Mouse (Mus musculus): ENCODE measurements around the gene Atp4a. TPM values are rescaled to one million over a fixed set of nuclear protein-coding genes. Genes with fewer than 3 reads are reported as not detected.

The Atp4a gene
- total RNA-seq, 4 experiments from 2014 or later, result 0.09 to 0.28 (median 0.16) TPM; not detected in 1

Other genes starting within 250 kb of the Atp4a start
- not detected for gene Prodh2, start 218.6 kb upstream of the Atp4a start, total RNA-seq (2022)
- under 1 TPM; 0.32 to 0.60 (median 0.36) TPM for gene Arhgap33, start 177.1 kb upstream of the Atp4a start, total RNA-seq (2022)
- gene Hspb6, start 160.0 kb upstream of the Atp4a start, total RNA-seq (2022), result 1,000 to 10,000 TPM in 1 of 4 experiments, 100 to 1,000 TPM in 3; 852 to 1,087 (median 985) TPM
- gene Proser3, start 159.9 kb upstream of the Atp4a start, total RNA-seq (2022), result 1 to 10 TPM; 3.1 to 4.5 (median 3.9) TPM
- 10 to 100 TPM; 13.5 to 21.0 (median 14.6) TPM for gene Lin37, start 152.4 kb upstream of the Atp4a start, total RNA-seq (2022)
- gene U2af1l4, start 148.9 kb upstream of the Atp4a start, total RNA-seq (2022), result 10 to 100 TPM; 62.1 to 70.3 (median 67.2) TPM
- gene Gm49396, start 148.9 kb upstream of the Atp4a start, total RNA-seq (2022), result 1 to 10 TPM in 2 of 4 experiments, under 1 TPM in 2; 0.80 to 1.6 (median 1.2) TPM
- 10 to 100 TPM; 82.2 to 90.7 (median 88.5) TPM for gene Psenen, start 148.6 kb upstream of the Atp4a start, total RNA-seq (2022)
- 1 to 10 TPM in 3 of 4 experiments, not detected in 1; 1.1 to 1.4 (median 1.1) TPM for gene Igflr1, start 146.8 kb upstream of the Atp4a start, total RNA-seq (2022)
- gene Kmt2b, start 123.5 kb upstream of the Atp4a start, total RNA-seq (2022), result 10 to 100 TPM; 14.2 to 19.6 (median 16.2) TPM
- gene Zbtb32, start 113.3 kb upstream of the Atp4a start, total RNA-seq (2022), result not detected
- under 1 TPM in 1 of 4 experiments, not detected in 3; 0.19 TPM for gene Upk1a, start 99.4 kb upstream of the Atp4a start, total RNA-seq (2022)
- 1,000 to 10,000 TPM; 4,392 to 5,023 (median 4,762) TPM for gene Cox6b1, start 86.1 kb upstream of the Atp4a start, total RNA-seq (2022)
- not detected for gene Etv2, start 76.4 kb upstream of the Atp4a start, total RNA-seq (2022)
- gene Rbm42, start 61.9 kb upstream of the Atp4a start, total RNA-seq (2022), result 10 to 100 TPM; 43.9 to 49.9 (median 44.7) TPM
- gene Haus5, start 47.2 kb upstream of the Atp4a start, total RNA-seq (2022), result 1 to 10 TPM; 3.0 to 7.4 (median 6.0) TPM
- under 1 TPM in 1 of 4 experiments, not detected in 3; 0.40 TPM for gene Pmis2, start 40.6 kb upstream of the Atp4a start, total RNA-seq (2022)
- under 1 TPM in 1 of 4 experiments, not detected in 3; 0.82 TPM for gene 2200002J24Rik, start 13.3 kb upstream of the Atp4a start, total RNA-seq (2022)
- 100 to 1,000 TPM; 229 to 268 (median 258) TPM for gene Tmem147, start 17.3 kb downstream of the Atp4a start, total RNA-seq (2022)
- not detected for gene Gapdhs, start 31.5 kb downstream of the Atp4a start, total RNA-seq (2022)
- 1 to 10 TPM; 1.3 to 4.6 (median 3.0) TPM for gene Sbsn, start 39.3 kb downstream of the Atp4a start, total RNA-seq (2022)
- gene Dmkn, start 51.5 kb downstream of the Atp4a start, total RNA-seq (2022), result 1 to 10 TPM in 3 of 4 experiments, under 1 TPM in 1; 0.82 to 1.7 (median 1.4) TPM
- gene Krtdap, start 75.7 kb downstream of the Atp4a start, total RNA-seq (2022), result not detected
- under 1 TPM in 2 of 4 experiments, not detected in 2; 0.25 to 0.46 TPM for gene Ffar2, start 111.6 kb downstream of the Atp4a start, total RNA-seq (2022)
- gene Ffar3, start 144.0 kb downstream of the Atp4a start, total RNA-seq (2022), result not detected
- gene Ffar1, start 149.4 kb downstream of the Atp4a start, total RNA-seq (2022), result not detected
- gene Cd22, start 168.1 kb downstream of the Atp4a start, total RNA-seq (2022), result 1 to 10 TPM in 1 of 4 experiments, under 1 TPM in 3; 0.52 to 1.0 (median 0.71) TPM
- not detected for gene Mag, start 202.7 kb downstream of the Atp4a start, total RNA-seq (2022)
- 1 to 10 TPM; 3.6 to 9.2 (median 5.7) TPM for gene Hamp2, start 212.5 kb downstream of the Atp4a start, total RNA-seq (2022)
- 10 to 100 TPM in 3 of 4 experiments, 1 to 10 TPM in 1; 9.3 to 31.5 (median 13.6) TPM for gene Hamp, start 231.8 kb downstream of the Atp4a start, total RNA-seq (2022)
- 100 to 1,000 TPM; 102 to 121 (median 107) TPM for gene Usf2, start 244.6 kb downstream of the Atp4a start, total RNA-seq (2022)

Data from heart, adult 8-10 months (tissue).